Mouse (Mus musculus) lung, embryonic 15.5 days (tissue): ENCODE results near the gene Tm9sf2. TPM values are rescaled to one million over a fixed set of nuclear protein-coding genes. Genes with fewer than 3 reads are reported as not detected.

ENCODE experiments used
- ATAC-seq: fragments of 200-750 bp; cut with Nextera tagmentation; 2 replicates; pipeline ENCODE4 v1.8.0; 2017; ENCODE audit warnings: moderate number of reproducible peaks, borderline replicate concordance; ENCODE audit not compliant: low FRiP score, low TSS enrichment; ENCODE audit errors: extremely low read depth
- H3K27ac ChIP-seq: fragments of 300-500 bp; sonication (generic); 2 replicates; pipeline ENCODE4 v1.5.1; 2015; ENCODE audit warnings: moderate library complexity, mild to moderate bottlenecking, inconsistent platforms
- H3K27me3 ChIP-seq: fragments of 300-500 bp; sonication (generic); 2 replicates; pipeline ENCODE4 v1.6.1; 2015; ENCODE audit warnings: inconsistent platforms
- H3K36me3 ChIP-seq: fragments of 300-500 bp; sonication (generic); 2 replicates; pipeline ENCODE4 v1.6.1; 2015; ENCODE audit warnings: inconsistent platforms
- H3K4me1 ChIP-seq: fragments of 300-500 bp; sonication (generic); 2 replicates; pipeline ENCODE4 v1.6.1; 2015; ENCODE audit warnings: inconsistent platforms
- H3K4me2 ChIP-seq: fragments of 300-500 bp; sonication (generic); 2 replicates; pipeline ENCODE4 v1.6.1; 2015; ENCODE audit warnings: inconsistent platforms, mild to moderate bottlenecking, moderate library complexity
- H3K4me3 ChIP-seq: fragments of 300-500 bp; sonication (generic); 2 replicates; pipeline ENCODE4 v1.5.1; 2015; ENCODE audit warnings: mild to moderate bottlenecking, inconsistent platforms
- H3K9ac ChIP-seq: fragments of 300-500 bp; sonication (generic); 2 replicates; pipeline ENCODE4 v1.6.1; 2015; ENCODE audit warnings: inconsistent platforms
- H3K9me3 ChIP-seq: fragments of 300-500 bp; sonication (generic); 2 replicates; pipeline ENCODE4 v1.6.1; 2016; ENCODE audit warnings: inconsistent platforms
- WGBS: fragments of 180-500 bp; shearing (Covaris S2); methylation state at CpG from one replicate; pipeline ENCODE4 v1.1.7; 2015; 5-methylcytosine and 5-hydroxymethylcytosine counted together
- polyA plus RNA-seq: library from polyadenylated mRNA; unstranded; fragments of >200 nt; fragmentation: Nextera tagmentation; extraction: Ambion mirVana; gene quantifications from 2 replicates; pipeline ENCODE4 v1.2.1, GENCODE M21; 2015

Tm9sf2 gene
- polyA plus RNA-seq, 1 experiment from 2014 or later, result 176 TPM

DNA sequence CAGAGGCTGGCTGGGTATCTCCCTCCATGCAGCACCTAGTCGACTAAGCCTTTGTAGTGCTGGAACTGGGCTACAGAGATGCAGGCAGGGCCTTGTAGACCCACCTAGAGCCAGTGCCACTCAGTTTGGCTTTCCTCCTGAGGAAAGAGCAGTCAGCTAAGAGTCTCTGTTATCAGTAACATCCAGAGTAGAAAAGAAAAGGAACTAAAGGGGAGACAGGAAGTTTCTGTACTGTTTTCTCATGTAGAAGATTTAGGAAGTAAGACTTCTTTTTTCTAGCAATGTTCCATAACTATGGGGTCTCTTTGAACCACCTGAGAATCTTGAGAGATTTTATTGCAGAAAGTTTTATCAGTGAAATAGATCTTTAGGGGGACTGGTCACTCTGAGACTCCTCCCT, 38.5 kb downstream of the Tm9sf2 start:
- H3K4me3 ChIP-seq, result no peak overlapping the region
- no peak overlapping the region for H3K9ac ChIP-seq
- WGBS, result 69% methylated on average over 1 of the region's 1 CpGs
- H3K4me1 ChIP-seq, result no peaks in the 10 kb centered on the region
- H3K36me3 ChIP-seq, result peaks cover 69% of the 10 kb centered on the region
- no peak overlapping the region for H3K27ac ChIP-seq
- H3K4me2 ChIP-seq, result no peak overlapping the region
- no peak for ATAC-seq
- H3K27me3 ChIP-seq, result no peaks in the 10 kb centered on the region
- no peaks in the 10 kb centered on the region for H3K9me3 ChIP-seq

DNA sequence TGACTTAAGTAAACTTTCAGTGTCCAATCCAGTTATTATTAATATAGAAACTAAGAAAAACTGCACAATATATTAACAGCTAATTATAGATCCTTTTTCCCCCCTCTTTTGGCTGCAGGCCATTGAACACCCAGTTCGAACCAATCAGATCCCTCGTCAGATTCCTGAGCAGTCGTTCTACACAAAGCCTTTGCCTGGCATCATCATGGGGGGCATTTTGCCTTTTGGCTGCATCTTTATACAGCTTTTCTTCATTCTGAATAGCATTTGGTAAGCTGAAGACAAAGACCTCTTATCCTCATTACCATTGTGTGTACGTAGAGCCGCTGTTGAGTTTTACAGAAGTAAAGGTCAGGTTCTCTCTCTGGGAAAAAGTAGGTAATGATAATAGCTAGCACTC, 43.8 kb downstream of the Tm9sf2 start:
- H3K9ac ChIP-seq, result no peak overlapping the region
- no peaks in the 10 kb centered on the region for H3K4me1 ChIP-seq
- ATAC-seq, result no peak
- H3K9me3 ChIP-seq, result no peaks in the 10 kb centered on the region
- H3K4me2 ChIP-seq, result no peak overlapping the region
- H3K4me3 ChIP-seq, result no peak overlapping the region
- 82% methylated on average over 5 of the region's 5 CpGs for whole genome bisulfite sequencing
- H3K27ac ChIP-seq, result no peak overlapping the region
- H3K36me3 ChIP-seq, result peaks cover 75% of the 10 kb centered on the region
- no peaks in the 10 kb centered on the region for H3K27me3 ChIP-seq

DNA sequence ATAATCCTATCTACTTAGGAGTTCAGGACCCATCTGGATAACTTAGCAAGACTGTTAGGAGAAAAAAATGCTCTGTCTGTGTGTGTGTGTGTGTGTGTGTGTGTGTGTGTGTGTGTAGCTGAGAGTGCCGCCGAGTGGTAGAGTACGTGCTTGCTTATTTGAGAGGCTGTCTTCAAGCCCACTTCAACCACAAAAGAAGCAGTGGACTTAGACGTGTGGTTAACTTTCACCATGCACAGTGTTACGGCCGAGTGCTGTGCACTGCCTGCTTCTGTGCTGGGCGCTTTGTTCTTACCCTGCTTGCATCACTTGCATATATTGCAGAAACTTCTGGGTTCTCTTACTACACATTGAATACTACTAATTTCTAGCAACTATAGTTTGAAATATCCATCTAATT, 50.9 kb downstream of the Tm9sf2 start:
- Histone ChIP-seq H3K27ac (no peak overlapping the region), H3K9me3 (no peaks in the 10 kb centered on the region), H3K4me1 (no peaks in the 10 kb centered on the region), H3K4me2 (no peak overlapping the region), H3K4me3 (no peak overlapping the region), H3K9ac (no peak overlapping the region), H3K36me3 (peaks cover 44% of the 10 kb centered on the region), H3K27me3 (no peaks in the 10 kb centered on the region)
- WGBS, result 70% methylated on average over 7 of the region's 7 CpGs
- no peak for ATAC-seq

DNA sequence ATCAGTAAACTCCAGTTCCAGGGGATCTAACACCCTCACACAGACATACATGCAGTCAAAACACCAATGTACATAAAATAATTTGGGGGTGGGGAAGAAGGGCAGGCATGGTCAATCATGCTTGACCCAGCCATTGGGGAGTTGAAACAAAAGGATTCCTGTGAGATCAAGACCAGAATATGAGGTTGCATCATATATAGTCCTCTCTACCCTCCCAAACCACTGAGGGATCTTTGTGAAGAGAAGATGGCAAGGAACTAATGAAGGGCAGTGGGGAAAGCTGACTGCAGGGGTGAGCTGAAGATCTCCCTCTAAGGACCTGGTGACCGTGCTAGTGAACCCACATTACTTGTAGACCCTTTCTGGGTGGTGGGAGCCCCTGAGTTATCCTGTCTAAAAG, 54.1 kb downstream of the Tm9sf2 start:
- Histone ChIP-seq H3K4me2 (no peak overlapping the region), H3K27me3 (no peaks in the 10 kb centered on the region), H3K27ac (no peak overlapping the region), H3K9me3 (no peaks in the 10 kb centered on the region), H3K36me3 (peaks cover 19% of the 10 kb centered on the region), H3K9ac (no peak overlapping the region), H3K4me1 (no peaks in the 10 kb centered on the region), H3K4me3 (no peak overlapping the region)
- WGBS, result 92% methylated on average over 1 of the region's 1 CpGs
- no peak for ATAC-seq

DNA sequence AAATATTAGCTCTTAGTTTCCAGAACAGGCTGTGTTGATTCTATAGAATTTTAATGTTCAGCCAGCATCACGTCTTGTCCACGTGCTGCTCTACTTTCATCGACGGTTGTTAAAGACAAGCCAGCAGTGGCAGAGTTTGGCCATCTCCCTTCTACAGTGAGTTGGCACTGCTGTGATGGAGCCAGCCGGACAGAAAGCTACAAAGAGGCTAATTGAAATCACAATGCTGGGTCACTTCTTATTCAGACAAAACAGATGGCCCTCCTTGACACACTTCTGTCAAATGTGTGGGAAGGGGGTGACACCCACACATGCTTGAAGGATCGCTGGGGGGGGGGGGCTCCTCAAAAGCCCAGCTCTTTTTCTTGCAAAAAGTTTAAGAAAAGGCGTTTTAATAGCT, 62.1 kb downstream of the Tm9sf2 start:
- Histone ChIP-seq H3K9ac (no peak overlapping the region), H3K27me3 (no peaks in the 10 kb centered on the region), H3K4me3 (no peak overlapping the region), H3K4me1 (no peaks in the 10 kb centered on the region), H3K4me2 (no peak overlapping the region), H3K9me3 (no peaks in the 10 kb centered on the region), H3K27ac (no peak overlapping the region), H3K36me3 (no peaks in the 10 kb centered on the region)
- ATAC-seq, result no peak
- WGBS, result 77% methylated on average over 7 of the region's 7 CpGs

DNA sequence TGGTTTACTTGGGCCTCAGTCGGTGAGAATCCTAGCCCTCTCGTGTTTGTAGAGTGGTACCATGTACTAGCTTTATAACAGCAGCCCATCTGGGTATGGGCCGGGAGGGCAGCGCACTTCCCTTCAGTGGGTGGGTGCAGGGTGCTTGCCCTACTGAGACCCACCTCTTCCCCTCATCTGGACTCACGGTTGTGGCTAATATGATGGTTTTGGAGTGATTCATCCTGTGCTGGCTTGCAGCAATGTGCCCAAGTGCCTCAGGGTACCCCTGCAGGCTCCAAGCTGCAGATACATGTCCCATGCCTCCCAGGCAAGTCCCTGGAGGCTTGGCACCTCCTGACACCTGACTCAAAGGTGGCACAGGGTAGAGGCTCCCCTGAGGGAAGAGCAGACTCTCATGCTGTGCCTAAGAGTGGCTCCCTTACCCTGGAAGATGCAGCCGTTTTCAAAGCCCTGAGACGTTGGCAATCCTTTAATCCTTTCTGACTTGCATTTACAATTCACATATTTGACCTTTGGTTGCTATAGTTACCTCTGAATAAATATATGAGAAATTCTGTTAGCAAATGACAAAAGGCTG, 63.5 kb downstream of the Tm9sf2 start:
- no peak for ATAC-seq
- no peak overlapping the region for H3K4me3 ChIP-seq

DNA sequence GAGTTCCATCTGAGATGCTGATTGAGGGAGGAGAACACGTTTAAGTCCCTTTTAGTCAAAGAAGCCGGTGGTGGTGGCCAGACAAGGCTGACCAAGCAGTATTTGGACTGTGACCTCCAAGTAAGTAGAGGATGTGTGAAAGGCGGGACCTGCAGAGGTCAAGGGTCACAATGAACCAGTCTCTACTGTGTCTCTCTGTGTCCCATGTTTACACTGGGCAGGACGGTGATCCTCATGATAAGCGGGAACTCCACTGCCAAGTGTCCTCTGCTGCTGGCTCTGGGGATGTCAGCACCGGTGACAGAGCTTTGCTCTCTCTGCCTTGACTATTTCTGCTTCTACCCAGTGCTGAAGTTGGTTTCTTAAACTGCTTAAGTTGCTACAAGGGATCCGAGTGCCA, 64.2 kb downstream of the Tm9sf2 start:
- no peak for ATAC-seq
- Histone ChIP-seq H3K4me2 (no peak overlapping the region), H3K9ac (no peak overlapping the region), H3K36me3 (no peaks in the 10 kb centered on the region), H3K27me3 (no peaks in the 10 kb centered on the region), H3K9me3 (no peaks in the 10 kb centered on the region), H3K4me3 (no peak overlapping the region), H3K4me1 (no peaks in the 10 kb centered on the region), H3K27ac (no peak overlapping the region)
- 52% methylated on average over 7 of the region's 7 CpGs for WGBS

More for the DNA sequence above, 63.5 kb downstream of the Tm9sf2 start:
- Histone ChIP-seq H3K27ac (no peak overlapping the region), H3K9me3 (no peaks in the 10 kb centered on the region), H3K27me3 (no peaks in the 10 kb centered on the region), H3K9ac (no peak overlapping the region), H3K36me3 (no peaks in the 10 kb centered on the region), H3K4me2 (no peak overlapping the region), H3K4me1 (no peaks in the 10 kb centered on the region)
- 60% methylated on average over 7 of the region's 7 CpGs for WGBS

DNA sequence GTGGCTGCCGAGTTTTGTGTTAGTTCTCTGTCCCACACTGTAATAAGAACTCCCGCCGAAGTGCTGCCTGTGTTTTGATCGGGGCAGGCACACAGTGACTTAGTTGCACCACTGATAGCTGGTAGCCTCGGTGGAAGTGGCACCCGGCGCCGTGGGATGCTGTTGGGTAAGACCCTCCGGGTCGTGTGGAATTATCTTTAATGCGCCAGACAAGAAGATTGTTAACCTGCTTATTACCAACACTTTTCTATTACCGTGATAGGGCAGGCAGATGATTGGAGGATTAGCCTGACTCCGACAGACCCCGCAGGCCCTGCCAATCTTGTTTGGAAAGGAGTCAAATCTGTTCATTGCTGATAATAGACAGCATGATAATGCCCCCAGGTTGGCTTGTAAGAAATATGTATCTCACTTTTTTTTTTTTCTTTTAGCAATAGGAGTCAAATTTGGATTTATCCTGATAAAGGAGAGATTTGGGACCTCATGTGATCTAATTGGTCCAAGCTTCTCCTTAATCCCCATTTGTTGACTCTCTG, 69.5 kb downstream of the Tm9sf2 start:
- no peaks in the 10 kb centered on the region for H3K36me3 ChIP-seq
- H3K4me1 ChIP-seq, result 0 out of 2 replicates have a peak, but pooled peaks cover 6% of the 10 kb centered on the region
- H3K4me2 ChIP-seq, result no peak overlapping the region
- 78% methylated on average over 14 of the region's 14 CpGs for WGBS
- no peaks in the 10 kb centered on the region for H3K27me3 ChIP-seq
- no peaks in the 10 kb centered on the region for H3K9me3 ChIP-seq
- H3K27ac ChIP-seq, result no peak overlapping the region
- H3K4me3 ChIP-seq, result no peak overlapping the region
- ATAC-seq, result no peak
- H3K9ac ChIP-seq, result no peak overlapping the region

DNA sequence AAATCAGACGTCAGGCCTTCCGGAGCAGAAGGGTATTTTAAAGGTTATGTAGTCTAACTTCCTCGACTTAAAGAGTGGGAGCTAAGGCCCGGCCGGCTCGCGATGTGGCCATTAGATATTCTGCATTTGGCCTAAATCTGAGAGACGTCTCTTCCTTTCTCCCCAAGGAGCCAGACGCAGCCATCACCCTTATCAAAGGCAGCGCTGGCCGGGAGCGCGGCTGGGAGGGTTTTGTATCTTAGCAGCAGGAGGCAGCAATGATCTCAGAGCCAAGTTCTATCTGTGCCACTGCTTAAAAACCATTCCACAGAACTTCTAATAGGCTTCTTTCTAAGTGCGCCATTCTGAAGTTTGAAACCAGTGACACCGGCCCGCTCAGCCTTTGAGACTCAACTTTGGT, 72.4 kb downstream of the Tm9sf2 start:
- Histone ChIP-seq H3K27ac (no peak overlapping the region), H3K4me1 (peaks cover 11% of the 10 kb centered on the region), H3K36me3 (no peaks in the 10 kb centered on the region), H3K27me3 (no peaks in the 10 kb centered on the region), H3K4me2 (no peak overlapping the region), H3K9ac (no peak overlapping the region), H3K9me3 (no peaks in the 10 kb centered on the region), H3K4me3 (no peak overlapping the region)
- ATAC-seq, result no peak
- WGBS, result 67% methylated on average over 16 of the region's 16 CpGs

DNA sequence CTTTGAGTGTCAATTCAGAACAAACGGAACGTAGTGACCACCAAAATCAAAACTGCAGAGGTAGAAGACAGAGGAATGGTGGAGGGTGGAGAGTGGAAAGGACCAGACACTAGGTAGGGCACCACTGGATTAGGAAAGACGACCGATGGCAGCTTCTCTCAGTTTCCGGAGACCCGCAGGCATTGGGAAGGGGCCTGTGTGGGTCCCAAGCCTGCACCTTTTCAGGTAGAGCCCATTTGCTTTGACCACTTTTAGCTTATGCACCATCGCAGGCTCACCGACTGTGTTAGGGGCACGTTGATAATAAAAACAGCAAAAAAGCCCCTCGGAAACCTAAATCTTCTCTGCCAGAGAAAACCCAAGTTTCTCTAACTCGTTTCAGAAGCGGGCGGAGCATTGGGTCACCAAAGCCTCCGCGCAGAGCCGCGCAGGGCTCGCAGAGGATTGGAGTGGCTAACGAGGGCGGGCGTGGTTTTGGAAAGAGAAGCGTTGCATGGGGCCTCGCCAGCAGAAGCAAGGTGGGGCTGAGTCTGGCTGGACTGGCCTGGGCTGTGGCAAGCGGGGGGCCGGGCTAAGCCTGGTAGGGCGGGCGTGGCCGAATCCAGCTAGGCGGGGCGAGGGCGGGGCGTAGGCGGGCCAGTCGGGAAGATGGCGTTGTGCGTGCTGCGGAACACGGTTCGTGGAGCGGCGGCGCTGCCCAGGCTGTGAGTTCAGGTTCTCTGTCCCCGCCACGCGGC, 74.4 kb downstream of the Tm9sf2 start, which contains the start of gene Clybl:
TSS of gene Clybl (plus strand) at position 627 of the 737 bp plus-strand sequence.
- Histone ChIP-seq H3K9ac (peak within 1 kb of the TSS; percentile 57), H3K27me3 (no peaks in the 10 kb centered on the region), H3K4me2 (peak within 1 kb of the TSS; percentile 77), H3K4me1 (peaks cover 11% of the 10 kb centered on the region), H3K4me3 (peak within 1 kb of the TSS; percentile 71), H3K27ac (peak within 1 kb of the TSS; percentile 38; the same call in 1 of the 2 replicates), H3K9me3 (no peaks in the 10 kb centered on the region), H3K36me3 (no peaks in the 10 kb centered on the region)
- peak; percentile 100 for ATAC-seq
- 2% methylated on average over 42 of the region's 45 CpGs for WGBS

DNA sequence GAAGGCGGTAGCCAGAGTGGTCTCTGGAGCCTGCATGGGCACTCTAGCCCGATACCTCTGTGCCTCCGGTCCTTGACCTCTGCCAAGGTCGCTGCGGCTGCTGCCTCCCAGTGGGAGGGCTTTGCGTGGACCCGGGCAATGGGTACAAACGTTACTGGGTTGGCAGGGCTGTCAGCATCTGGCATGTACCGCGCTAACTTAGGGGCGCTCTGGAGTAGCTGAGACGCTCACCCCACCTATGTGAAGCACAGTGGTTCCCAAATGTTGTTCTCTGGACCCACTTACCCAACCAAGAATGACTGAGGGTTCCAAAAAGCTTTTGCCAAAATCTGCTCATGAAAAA, 74.9 kb downstream of the Tm9sf2 start:
- ATAC-seq, result no peak; the same call in 1 of the 2 replicates
- 3% methylated on average over 12 of the region's 12 CpGs for WGBS
- H3K27ac ChIP-seq, result no peak overlapping the region

DNA sequence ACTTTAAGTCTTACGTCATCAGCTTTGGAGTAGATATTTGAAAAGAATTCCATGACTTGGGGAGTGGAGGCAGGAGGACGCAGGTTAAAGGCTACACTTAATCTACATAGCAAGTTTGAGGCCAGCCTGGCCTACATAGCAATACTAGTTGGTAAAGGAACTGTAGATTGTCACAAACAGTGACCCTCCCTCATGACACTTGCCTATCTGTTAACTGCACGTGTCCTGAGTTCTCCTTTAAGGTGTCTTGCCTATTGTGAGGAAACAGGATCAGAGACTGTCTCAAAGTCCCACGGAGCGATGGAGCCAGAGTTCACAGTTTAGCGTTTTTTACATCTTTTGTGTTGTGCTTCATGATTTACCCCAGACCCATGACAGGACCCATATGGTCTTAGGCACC, 75.4 kb downstream of the Tm9sf2 start:
- no peaks in the 10 kb centered on the region for H3K36me3 ChIP-seq
- no peak for ATAC-seq

More for the DNA sequence above, 74.9 kb downstream of the Tm9sf2 start:
- Histone ChIP-seq H3K27me3 (no peaks in the 10 kb centered on the region), H3K9ac (peak overlapping the region; percentile 57), H3K9me3 (no peaks in the 10 kb centered on the region), H3K4me1 (peaks cover 11% of the 10 kb centered on the region), H3K36me3 (no peaks in the 10 kb centered on the region), H3K4me2 (peak overlapping the region; percentile 77), H3K4me3 (peak overlapping the region; percentile 71)

More for the DNA sequence above, 75.4 kb downstream of the Tm9sf2 start:
- no peaks in the 10 kb centered on the region for H3K9me3 ChIP-seq
- peak overlapping the region; percentile 77 for H3K4me2 ChIP-seq
- no peaks in the 10 kb centered on the region for H3K27me3 ChIP-seq
- no peak overlapping the region for H3K9ac ChIP-seq
- peaks cover 11% of the 10 kb centered on the region for H3K4me1 ChIP-seq
- H3K27ac ChIP-seq, result no peak overlapping the region
- 68% methylated on average over 6 of the region's 6 CpGs for WGBS
- H3K4me3 ChIP-seq, result peak overlapping the region; percentile 71
